10 mouse cellular contexts compared by ENCODE assay signal in genomic region chr6:117956851-117957501, GRCm38 (mm10). TPM values are rescaled to one million over a fixed set of nuclear protein-coding genes. Genes with fewer than 3 reads are reported as not detected.
A peak's percentile ranks its signal among the peaks of the same experiment; 100 is the strongest.
DNase-seq lines count a peak whose midpoint lies in the region; ATAC-seq lines count a peak whose summit lies in the region.
"Had no signal": no experiment of that assay in that cellular context is flagged by ENCODE, and none has a peak within 500 bp of the region (broad histone marks: within the 10 kb centered on the region; RNA-seq: fewer than 3 reads in every experiment).

No protein-coding gene starts in this region.

- ATAC-seq in heart, embryonic 15.5 days (replicated peaks; ENCODE audit: insufficient number of reproducible peaks, insufficient read depth, low FRiP score, low read depth) = no peak
- peak; percentile 80 for ATAC-seq in kidney, embryonic 15.5 days (replicated peaks; ENCODE audit: low FRiP score)
- ATAC-seq in granulocyte monocyte progenitor cell, adult 5-6 weeks (replicated peaks; ENCODE audit: poor library complexity, severe bottlenecking) = no peak
- no peak for ATAC-seq in hindbrain, embryonic 11.5 days (ENCODE audit: low FRiP score)

- H3K9ac ChIP-seq in heart, embryonic 15.5 days = no peak overlapping the region
- no peak overlapping the region for H3K9ac ChIP-seq in kidney, embryonic 15.5 days
- H3K9ac ChIP-seq in hindbrain, embryonic 11.5 days (ENCODE audit: low read depth, low read length) = no peak overlapping the region

- H3K4me1 ChIP-seq in heart, embryonic 15.5 days (replicated peaks) = 0 out of 2 replicates have a peak, but pooled peaks cover 3% of the 10 kb centered on the region
- peaks cover 2% of the 10 kb centered on the region; the same call in 1 of the 2 replicates for H3K4me1 ChIP-seq in kidney, embryonic 15.5 days
- H3K4me1 ChIP-seq in hindbrain, embryonic 11.5 days (replicated peaks; ENCODE audit: control insufficient read depth, insufficient read depth, low read length) = peaks cover 3% of the 10 kb centered on the region; the same call in 1 of the 2 replicates

- WGBS in heart, embryonic 15.5 days = 23% methylated on average over 14 of the region's 14 CpGs
- 20% methylated on average over 14 of the region's 14 CpGs for WGBS in kidney, embryonic 15.5 days
- WGBS in hindbrain, embryonic 11.5 days = 17% methylated on average over 14 of the region's 14 CpGs

- 0 out of 2 replicates have a peak overlapping the region, but pooled peaks have one; percentile 25 for H3K4me2 ChIP-seq in heart, embryonic 15.5 days
- H3K4me2 ChIP-seq in kidney, embryonic 15.5 days = 0 out of 2 replicates have a peak overlapping the region, but pooled peaks have one; percentile 30
- H3K4me2 ChIP-seq in hindbrain, embryonic 11.5 days (replicated peaks; ENCODE audit: low read depth, low read length) = no peak overlapping the region

- no peaks in the 10 kb centered on the region for H3K27me3 ChIP-seq in heart, embryonic 15.5 days
- no peaks in the 10 kb centered on the region for H3K27me3 ChIP-seq in kidney, embryonic 15.5 days
- H3K27me3 ChIP-seq in hindbrain, embryonic 11.5 days (ENCODE audit: control insufficient read depth, insufficient read depth, low read length) = no peaks in the 10 kb centered on the region

- no peak overlapping the region for H3K4me3 ChIP-seq in heart, embryonic 15.5 days
- no peak overlapping the region for H3K4me3 ChIP-seq in kidney, embryonic 15.5 days (replicated peaks)
- no peak overlapping the region for H3K4me3 ChIP-seq in hindbrain, embryonic 11.5 days (ENCODE audit: low read depth, low read length)

- H3K9me3 ChIP-seq in heart, embryonic 15.5 days (replicated peaks) = no peaks in the 10 kb centered on the region
- no peaks in the 10 kb centered on the region for H3K9me3 ChIP-seq in kidney, embryonic 15.5 days (replicated peaks)
- no peaks in the 10 kb centered on the region for H3K9me3 ChIP-seq in hindbrain, embryonic 11.5 days (ENCODE audit: control insufficient read depth, low read length)

- DNase-seq in heart, adult 11 months = no peak
- peak; percentile 27 for DNase-seq in urinary bladder, postnatal 14 days (ENCODE audit: low spot score)
- DNase-seq in urinary bladder, adult 18-20 months (ENCODE audit: low spot score in 2 of 2) = no peak
- no peak for DNase-seq in T-cell, adult 2 months (ENCODE audit: low spot score)
- DNase-seq in hindbrain, embryonic 11.5 days (ENCODE audit: low spot score) = no peak
- DNase-seq: layer of hippocampus, postnatal 36 days; lung, postnatal 4 days had no signal

- no peak overlapping the region for H3K27ac ChIP-seq in heart, embryonic 15.5 days
- H3K27ac ChIP-seq in kidney, embryonic 15.5 days = peak overlapping the region; percentile 79
- H3K27ac ChIP-seq in hindbrain, embryonic 11.5 days (ENCODE audit: low read depth, low read length) = no peak overlapping the region

- H3K36me3 ChIP-seq in heart, embryonic 15.5 days = no peaks in the 10 kb centered on the region
- H3K36me3 ChIP-seq in kidney, embryonic 15.5 days = no peaks in the 10 kb centered on the region
- H3K36me3 ChIP-seq in hindbrain, embryonic 11.5 days (ENCODE audit: control insufficient read depth, insufficient read depth, low read length) = no peaks in the 10 kb centered on the region

RNA-seq across cellular contexts. Expression of gene Fxyd4, which starts 19.5 kb away (rescaled TPM):
- 1.7 and 2.3 TPM in 2 replicates for polyA plus RNA-seq in heart, embryonic 15.5 days (2015; fragmentation: Nextera tagmentation; extraction: Ambion mirVana)
- polyA plus RNA-seq in kidney, embryonic 15.5 days (2015; fragmentation: Nextera tagmentation; extraction: Ambion mirVana) = 81.2 and 92.6 TPM in 2 replicates
- not detected in 2 replicates for total RNA-seq in granulocyte monocyte progenitor cell, adult 5-6 weeks (2014; fragmentation: Nextera tagmentation)
- not detected in 2 replicates for total RNA-seq in granulocyte monocyte progenitor cell, adult 5-6 weeks (2017)
- polyA plus RNA-seq in hindbrain, embryonic 11.5 days (2014; fragmentation: Nextera tagmentation; extraction: Ambion mirVana) = 1.6 and 2.5 TPM in 2 replicates
- total RNA-seq: layer of hippocampus, postnatal 36 days had no signal

RNA-seq across cellular contexts. Expression of gene Rasgef1a, which starts 54.3 kb away (rescaled TPM):
- 0.53 and 0.65 TPM in 2 replicates for polyA plus RNA-seq in heart, embryonic 15.5 days (2015; fragmentation: Nextera tagmentation; extraction: Ambion mirVana)
- polyA plus RNA-seq in kidney, embryonic 15.5 days (2015; fragmentation: Nextera tagmentation; extraction: Ambion mirVana) = 0.76 and 1.0 TPM in 2 replicates
- total RNA-seq in granulocyte monocyte progenitor cell, adult 5-6 weeks (2014; fragmentation: Nextera tagmentation) = not detected in 2 replicates
- not detected in 2 replicates for total RNA-seq in granulocyte monocyte progenitor cell, adult 5-6 weeks (2017)
- not detected in 2 replicates for polyA plus RNA-seq in hindbrain, embryonic 11.5 days (2014; fragmentation: Nextera tagmentation; extraction: Ambion mirVana)

RNA-seq across cellular contexts. Expression of gene Hnrnpf, which starts 56.9 kb away (rescaled TPM):
- 424 and 511 TPM in 2 replicates for polyA plus RNA-seq in heart, embryonic 15.5 days (2015; fragmentation: Nextera tagmentation; extraction: Ambion mirVana)
- 748 and 781 TPM in 2 replicates for polyA plus RNA-seq in kidney, embryonic 15.5 days (2015; fragmentation: Nextera tagmentation; extraction: Ambion mirVana)
- 691 and 695 TPM in 2 replicates for total RNA-seq in granulocyte monocyte progenitor cell, adult 5-6 weeks (2014; fragmentation: Nextera tagmentation)
- total RNA-seq in granulocyte monocyte progenitor cell, adult 5-6 weeks (2017) = 1,315 and 1,367 TPM in 2 replicates
- polyA plus RNA-seq in hindbrain, embryonic 11.5 days (2014; fragmentation: Nextera tagmentation; extraction: Ambion mirVana) = 619 and 688 TPM in 2 replicates

Comparison
In these comparisons a context has a peak if more than half of its experiments do, and no peak if none do; other contexts are left out.
1. RNA of gene Fxyd4, which starts 19.5 kb away (polyA plus RNA-seq): 81.2 to 92.6 TPM in kidney, embryonic 15.5 days; 1.6 to 2.5 TPM in hindbrain, embryonic 11.5 days and 1.7 to 2.3 TPM in heart, embryonic 15.5 days; every median in the first group is over 10 times any median in the second.